Mouse (Mus musculus) c-Kit-negative CD71-positive TER-119-positive erythroid progenitor cells, embryonic 14.5 days (primary cell): ENCODE results near the gene Erg28.

ENCODE experiments used
- DNase-seq: peaks from one replicate; pipeline ENCODE4 v3.0.0-alpha.2; 2013; ENCODE audit warnings: low read depth, low spot score

Gene Erg28

DNA sequence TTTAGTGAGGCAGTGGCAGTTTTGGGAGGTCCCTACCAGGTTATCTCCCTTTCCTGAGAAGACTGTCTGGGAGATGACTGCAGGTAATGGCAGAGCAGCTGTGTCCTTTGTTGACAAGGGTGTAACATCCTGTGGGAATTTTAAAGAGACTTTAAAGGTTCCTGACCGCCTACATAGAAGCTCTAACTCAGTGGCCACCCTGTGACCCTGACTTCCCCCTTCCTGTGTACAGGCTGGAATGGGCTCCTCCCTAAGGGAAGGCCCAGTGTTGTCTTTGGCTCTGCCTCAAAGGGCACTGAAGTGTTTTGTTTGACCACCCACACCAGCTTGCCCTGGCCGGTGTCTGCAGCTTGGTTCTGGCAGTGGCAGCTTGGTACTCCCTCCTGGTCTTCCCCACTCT is 10.8 kb downstream of the Erg28 start:
- no peak for DNase-seq

DNA sequence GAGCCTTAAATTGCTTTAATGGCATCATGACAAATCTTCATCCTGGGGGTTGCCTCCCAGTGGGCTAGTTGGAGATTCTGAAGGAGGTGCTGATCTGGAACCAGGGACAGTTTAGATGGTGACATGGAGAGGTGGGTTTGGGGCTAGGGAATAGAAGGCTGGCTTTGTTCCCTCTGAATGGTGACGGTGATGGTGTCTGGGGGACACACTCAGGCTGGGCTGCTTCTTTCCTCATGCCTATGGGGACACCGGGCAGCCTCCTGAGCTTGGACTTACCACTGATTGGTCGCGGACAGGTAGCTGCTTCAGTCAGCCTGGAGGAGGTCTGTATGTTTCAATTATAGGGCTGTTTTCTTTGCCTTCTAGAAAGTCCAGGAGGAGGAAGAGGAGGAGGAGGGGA is 12.7 kb downstream of the Erg28 start:
- no peak for DNase-seq

DNA sequence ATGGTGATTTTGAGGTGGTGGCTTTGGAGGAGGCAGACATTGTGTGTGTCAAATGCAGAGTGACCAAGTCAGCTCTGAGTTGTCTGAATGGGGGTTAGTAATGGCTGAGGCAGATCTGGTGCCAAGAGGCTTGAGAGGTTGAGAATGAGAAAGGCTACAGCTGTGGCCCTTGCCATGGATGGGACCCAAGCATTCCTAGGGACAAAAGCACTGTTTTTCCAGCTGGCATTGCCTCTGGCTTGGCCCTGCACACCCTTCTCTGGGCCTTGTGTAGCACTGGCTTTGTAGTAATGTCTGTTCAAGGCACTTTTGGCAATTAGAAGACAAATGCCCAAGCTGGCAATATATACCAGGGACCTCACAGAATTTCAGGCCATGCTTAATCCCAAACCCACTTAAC is 13.4 kb downstream of the Erg28 start:
- DNase-seq: no peak

DNA sequence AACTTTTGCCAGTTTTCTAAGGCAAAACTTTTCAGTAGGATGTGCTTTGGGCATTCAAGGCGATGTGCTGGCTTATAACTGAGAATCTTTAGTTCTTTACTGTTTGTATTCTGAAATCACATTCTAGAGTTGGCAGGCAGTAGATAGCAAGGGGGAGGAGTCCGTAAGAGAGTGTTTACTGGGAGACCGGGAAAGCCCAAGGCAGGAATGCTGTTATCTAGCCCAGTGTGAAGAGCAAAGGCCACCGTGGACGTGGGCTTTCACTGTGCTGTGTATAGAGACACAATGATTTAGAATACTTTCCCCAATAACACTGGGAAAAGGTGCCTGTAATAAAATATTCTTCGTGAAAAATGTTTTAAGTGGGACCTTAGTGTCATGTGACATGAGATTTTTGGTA is 14.6 kb downstream of the Erg28 start:
- no peak for DNase-seq

DNA sequence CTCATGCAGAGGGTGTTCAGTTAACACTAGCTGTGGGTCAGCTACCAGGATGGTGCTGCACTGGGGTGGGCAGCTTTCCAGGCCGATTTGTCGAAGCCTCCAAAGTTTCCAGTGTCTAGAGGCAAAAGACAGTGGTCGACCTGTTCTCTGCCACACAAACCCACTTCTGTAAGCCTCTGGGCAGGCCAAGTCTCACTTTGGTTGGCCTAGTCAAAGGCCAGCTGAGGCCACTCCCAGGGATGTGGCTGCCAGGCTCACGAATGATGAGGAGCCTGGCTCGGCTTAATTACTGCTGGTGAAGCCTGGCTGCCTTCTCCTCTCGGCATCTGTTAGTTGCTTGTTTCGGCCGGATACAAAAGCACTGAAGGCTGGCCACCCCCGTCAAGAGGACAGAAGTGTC is 24.3 kb downstream of the Erg28 start:
- no peak for DNase-seq

DNA sequence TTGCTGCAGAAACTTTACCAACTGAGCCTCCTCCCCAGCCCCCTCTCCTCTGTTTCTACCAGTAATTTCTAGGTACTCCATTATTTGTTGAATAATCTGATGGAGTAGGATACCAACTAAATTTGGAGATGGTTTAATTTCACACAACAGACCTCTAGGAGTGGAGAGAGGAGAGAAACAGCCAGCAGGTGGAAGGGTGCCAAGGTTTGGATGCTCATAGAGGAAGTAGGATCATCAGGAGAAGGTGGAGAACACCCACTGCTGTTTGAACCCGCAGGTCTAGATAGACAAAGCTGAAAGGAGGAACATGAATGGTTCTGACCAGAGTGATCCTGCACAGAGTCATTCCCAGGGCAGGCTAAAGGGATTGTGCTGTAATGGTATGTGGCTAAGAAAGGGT is 28.8 kb downstream of the Erg28 start:
- no peak for DNase-seq

DNA sequence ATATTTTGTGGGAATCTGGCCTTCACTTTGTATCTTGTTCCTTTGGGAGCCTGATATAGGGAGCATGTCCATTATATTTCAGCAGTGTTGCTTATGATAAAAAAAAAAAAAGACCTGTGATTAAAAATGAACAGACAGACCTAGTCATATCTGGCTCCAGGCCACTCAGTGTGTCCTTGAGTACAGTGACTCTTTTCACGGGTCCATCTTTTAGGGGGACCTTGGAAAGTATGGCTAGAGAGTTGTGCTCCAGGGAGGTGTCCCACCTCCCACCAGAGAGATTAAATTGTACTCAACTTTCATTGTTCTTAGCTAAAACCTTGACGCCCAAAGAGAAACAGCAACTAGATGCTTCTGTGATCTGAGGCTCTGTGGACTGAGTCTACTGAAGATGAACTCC is 30.3 kb downstream of the Erg28 start:
- DNase-seq: no peak

DNA sequence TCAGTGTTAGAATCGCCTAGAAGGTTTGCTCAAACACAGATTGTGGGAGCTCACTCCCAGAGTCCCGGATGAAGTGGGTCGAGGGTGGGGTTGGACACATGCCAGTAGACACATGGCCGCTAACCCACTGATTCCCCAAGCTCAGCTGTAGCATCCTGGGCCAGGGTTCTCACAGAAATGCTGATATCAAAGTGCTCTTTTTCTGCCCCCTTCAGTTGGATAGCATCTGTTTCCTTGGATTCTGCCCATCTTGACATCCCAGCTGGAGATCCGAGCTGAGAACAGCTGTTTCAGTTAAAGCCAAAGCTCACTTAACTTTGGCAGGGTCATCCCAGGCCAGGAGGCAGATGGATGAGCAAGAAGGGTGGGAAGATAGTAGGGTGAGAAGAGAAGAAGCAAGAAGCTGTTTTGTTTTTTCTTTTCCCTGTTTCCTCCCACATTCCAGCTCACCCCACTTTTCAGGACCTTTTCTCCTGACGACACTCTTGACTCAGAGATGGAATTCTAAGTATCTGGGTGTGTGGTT is 31.5 kb downstream of the Erg28 start:
- DNase-seq: no peak

DNA sequence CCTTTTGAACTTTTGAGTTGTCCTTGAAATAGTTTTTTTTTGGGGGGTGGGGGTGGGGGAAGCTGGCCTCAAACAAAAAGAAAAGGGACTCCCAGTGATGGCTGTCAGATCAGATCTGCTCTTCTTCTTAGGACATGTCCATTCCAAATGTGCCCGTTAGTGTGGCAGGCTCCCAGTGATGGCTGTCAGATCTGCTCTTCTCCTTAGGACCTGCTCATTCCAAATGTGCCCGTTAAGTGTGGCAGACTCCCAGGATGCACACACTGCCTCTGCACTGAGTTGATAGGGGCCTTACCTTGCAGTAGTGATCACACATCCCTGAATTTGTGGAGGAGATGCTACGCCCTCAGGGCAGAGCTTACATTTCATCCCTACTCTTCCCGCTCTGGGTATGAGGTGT is 32.2 kb downstream of the Erg28 start:
- no peak for DNase-seq

DNA sequence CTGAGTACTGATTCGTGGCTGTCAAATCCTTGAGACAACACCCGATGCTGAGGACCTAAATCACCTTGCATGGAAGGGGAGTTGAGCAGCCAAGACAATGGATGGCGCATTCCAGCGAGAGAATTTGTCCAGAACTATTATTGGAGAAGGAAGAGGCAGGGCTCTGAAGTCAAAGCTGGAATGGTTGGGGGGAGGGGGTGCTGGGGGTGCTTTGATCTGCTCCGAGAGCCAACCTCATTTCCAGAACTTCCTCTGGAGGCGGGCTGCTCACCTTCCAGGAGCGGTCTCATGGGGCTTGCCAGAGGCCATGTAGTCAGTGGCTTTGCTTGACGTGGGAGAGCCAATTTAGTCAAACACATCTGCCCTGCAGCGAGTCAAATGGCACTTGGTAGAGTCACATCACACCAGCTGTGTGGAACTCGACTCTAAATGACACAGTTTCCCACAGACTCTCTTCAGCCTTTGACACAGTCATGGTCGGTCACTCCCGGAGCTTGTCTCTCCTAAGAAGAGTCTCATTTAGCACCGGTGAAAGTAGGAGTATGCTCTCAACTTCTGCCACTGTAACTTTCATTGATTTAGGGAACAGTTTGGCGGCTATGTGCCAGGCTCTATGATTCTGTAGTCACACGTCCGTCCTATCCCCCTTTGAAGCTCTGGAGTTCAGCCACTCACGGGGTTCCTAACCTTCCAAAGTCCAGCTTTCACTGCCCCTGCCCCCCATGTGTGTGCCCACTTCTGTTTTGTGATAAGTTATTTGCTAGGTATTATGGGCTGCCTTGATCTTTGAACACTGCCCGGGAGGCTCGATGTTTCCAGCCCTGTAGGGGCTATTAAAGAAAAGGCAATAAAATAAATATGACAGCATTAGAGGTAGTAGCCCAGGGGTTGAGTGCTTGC is 39.2 kb downstream of the Erg28 start:
- no peak for DNase-seq

DNA sequence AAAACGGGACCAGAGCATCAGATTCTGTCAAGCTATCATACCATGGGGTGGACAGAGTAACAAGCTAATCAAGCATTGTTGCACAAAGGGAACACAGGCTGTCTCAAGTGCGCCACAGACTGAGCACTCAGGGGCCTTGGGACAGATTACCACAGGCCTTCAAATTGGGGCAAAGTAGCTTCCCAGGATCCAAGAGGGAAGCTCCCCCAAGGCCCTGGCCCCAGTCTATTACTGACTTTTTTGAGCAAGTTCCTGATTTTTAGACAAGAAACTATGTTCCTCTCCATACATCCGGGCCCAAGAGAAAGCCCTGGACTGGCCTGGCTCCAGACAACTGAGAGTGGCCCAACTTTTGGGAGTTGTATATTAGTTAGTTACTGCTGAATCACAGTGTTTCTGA is 42.7 kb downstream of the Erg28 start:
- DNase-seq: no peak

DNA sequence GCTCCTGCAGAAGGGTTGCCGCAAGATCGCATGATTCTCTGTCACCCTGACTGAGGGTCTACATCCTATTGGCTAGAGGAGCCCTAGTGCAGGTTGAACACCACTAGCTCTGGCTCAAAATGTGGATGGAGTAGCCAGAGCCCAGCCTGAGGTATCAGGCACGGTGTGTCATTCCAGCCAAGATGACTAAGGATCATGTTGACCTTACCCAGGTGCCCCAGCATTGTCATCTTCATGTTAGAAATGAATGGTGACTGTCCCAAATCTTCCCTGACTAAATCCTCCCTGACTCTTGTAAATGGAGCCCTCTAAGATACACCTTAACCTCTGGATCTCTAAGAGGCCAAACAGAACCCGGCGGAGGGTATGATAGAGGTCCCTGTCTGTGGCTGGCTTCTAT is 44.6 kb downstream of the Erg28 start:
- DNase-seq: no peak

DNA sequence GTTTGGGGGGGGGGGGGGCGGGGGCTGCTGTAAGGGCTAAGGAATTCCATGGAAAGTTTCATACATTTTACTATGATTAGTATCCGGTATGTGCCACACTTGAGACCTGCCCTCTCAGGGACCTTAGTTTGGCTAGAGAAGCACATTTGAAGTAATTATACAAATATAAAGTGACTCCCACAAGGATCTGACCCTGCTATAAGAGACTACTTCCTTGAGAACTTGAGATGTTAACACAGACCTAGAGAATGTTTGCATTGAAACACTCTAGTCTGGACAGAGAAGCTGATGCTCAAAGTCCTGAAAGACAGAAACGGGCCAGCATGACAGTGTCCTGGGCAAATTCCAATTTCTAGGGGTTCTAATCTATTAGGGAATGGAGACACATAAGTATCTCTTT is 45.4 kb downstream of the Erg28 start:
- DNase-seq: no peak

DNA sequence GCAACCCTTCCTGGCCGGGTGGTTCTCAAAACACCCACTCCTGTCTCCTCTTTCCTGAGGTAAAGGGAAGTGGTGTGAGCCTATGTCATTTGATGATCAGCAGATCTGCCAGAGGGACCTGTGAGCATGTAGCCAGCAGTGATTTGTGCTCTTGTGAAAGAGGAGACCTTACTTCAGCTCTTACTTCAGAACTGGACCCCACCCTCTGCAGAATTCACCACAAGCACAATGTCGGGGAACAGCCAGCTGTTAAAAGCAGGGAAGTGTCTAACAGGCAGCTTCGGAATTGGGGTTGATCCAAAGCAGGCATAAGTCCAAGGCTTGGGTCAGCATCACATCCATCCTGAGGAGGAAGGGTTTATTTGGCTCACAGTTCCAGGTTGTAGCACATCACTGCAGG is 53.0 kb downstream of the Erg28 start:
- DNase-seq: no peak

DNA sequence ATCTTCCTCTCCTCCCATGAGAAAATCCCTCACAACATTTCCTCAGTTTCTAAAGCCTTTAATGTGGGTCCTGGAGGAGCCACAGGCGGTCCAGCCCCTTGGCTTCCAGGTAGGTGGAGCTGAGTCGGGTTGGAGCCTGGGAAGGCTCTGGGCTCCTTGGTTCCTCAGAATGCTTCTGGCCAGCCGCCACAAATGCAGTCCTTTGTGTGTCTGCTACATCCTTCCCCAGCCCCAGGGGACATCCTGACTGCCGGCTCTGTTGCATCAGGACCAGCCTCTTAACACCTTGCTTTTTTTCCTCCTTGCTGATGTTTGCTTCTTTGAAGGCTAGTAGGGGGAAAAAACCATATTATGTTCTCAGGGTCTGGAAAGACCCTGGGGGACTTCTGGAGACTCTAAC is 56.6 kb downstream of the Erg28 start:
- DNase-seq: no peak

DNA sequence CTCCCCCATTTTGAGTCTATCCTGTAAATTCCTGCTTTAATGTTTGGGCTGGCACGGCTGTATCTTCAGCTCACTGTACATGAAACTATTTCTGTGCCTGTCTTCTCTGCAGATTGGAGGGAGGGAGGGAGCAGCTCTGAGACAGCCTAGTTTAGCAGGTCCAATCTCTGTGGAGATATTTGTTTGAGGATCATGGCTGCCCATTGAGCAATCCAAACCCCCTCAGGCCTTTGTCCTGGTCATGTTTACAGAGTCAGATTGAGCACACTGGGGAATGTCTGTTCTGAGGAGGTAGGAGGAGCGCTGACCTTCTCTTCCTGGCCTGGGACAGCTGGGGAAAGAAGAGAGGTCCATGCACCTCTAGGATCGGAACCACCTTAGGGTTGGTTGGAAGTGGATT is 58.1 kb downstream of the Erg28 start:
- DNase-seq: no peak
